Mouse (Mus musculus) 3134 (cell line): Measurements from ENCODE around the gene Gm21304.
"Not testable (repeated sequence)": the region's sequence is repeated elsewhere in the genome, so short reads cannot be mapped to it uniquely, and the experiment has no call there.

Experiments
- DNase-seq: peaks from one replicate; pipeline ENCODE4 v3.0.0-alpha.2; 2011; ENCODE audit warnings: low spot score; ENCODE audit not compliant: insufficient read length; ENCODE audit errors: extremely low read depth

The Gm21304 gene

GRCm38 (mm10) chr10:104168215-104168614 lies at the start of gene Gm21304:
TSS of gene Gm21304 (plus strand) at chr10:104168515.
- DNase-seq, result not testable (repeated sequence)

DNA sequence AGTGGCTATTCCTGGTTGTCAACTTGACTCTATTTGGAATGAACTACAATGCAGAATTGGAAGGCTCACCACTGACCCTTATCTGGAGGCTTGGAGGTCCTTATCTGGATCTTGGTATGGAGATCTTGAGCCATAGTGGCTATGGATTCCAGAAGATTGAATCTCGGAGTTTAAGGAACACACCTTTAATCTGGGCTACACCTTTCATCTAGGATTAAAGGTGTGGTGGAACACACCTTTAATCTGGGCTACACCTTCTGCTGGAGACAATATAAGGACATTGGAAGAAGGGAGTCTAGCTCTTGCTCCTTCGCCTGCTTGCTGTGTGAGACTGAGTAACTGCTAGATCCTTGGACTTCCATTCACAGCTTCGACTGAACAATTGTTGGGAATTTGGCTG lies 25.6 kb upstream of the Gm21304 start, which contains the start of gene Gm21293:
Gene Gm21293 (plus strand): TSS at position 301 of the 400 bp plus-strand sequence.
- DNase-seq, result not testable (repeated sequence)

GRCm38 (mm10) chr10:104151197-104151596 lies 17.1 kb upstream of the Gm21304 start, which contains the start of gene Gm6763:
TSS of gene Gm6763 (plus strand) at chr10:104151497.
- not testable (repeated sequence) for DNase-seq

GRCm38 (mm10) chr10:104159706-104160105 lies 8.6 kb upstream of the Gm21304 start, which contains the start of gene Gm8764:
TSS of gene Gm8764 (plus strand) at chr10:104160006.
- DNase-seq, result not testable (repeated sequence)

DNA sequence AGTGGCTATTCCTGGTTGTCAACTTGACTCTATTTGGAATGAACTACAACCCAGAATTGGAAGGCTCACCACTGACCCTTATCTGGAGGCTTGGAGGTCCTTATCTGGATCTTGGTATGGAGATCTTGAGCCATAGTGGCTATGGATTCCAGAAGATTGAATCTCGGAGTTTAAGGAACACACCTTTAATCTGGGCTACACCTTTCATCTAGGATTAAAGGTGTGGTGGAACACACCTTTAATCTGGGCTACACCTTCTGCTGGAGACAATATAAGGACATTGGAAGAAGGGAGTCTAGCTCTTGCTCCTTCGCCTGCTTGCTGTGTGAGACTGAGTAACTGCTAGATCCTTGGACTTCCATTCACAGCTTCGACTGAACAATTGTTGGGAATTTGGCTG lies 8.4 kb downstream of the Gm21304 start, which contains the start of gene Gm21312:
Gene Gm21312 (plus strand): TSS at position 301 of the 400 bp plus-strand sequence.
- DNase-seq, result not testable (repeated sequence)

- DNase-seq, result not testable (repeated sequence)
These were observed 16.9 kb downstream of the Gm21304 start, which contains the start of gene Gm20765 for GRCm38 (mm10) chr10:104185233-104185632. TSS of gene Gm20765 (plus strand) at chr10:104185533.

DNA sequence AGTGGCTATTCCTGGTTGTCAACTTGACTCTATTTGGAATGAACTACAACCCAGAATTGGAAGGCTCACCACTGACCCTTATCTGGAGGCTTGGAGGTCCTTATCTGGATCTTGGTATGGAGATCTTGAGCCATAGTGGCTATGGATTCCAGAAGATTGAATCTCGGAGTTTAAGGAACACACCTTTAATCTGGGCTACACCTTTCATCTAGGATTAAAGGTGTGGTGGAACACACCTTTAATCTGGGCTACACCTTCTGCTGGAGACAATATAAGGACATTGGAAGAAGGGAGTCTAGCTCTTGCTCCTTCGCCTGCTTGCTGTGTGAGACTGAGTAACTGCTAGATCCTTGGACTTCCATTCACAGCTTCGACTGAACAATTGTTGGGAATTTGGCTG lies 25.4 kb downstream of the Gm21304 start, which contains the start of gene Gm4340:
Gene Gm4340 (plus strand): TSS at position 301 of the 400 bp plus-strand sequence.
- DNase-seq, result not testable (repeated sequence)

- no peak for DNase-seq
These were observed 41.3 kb downstream of the Gm21304 start for GRCm38 (mm10) chr10:104209655-104210054.

DNA sequence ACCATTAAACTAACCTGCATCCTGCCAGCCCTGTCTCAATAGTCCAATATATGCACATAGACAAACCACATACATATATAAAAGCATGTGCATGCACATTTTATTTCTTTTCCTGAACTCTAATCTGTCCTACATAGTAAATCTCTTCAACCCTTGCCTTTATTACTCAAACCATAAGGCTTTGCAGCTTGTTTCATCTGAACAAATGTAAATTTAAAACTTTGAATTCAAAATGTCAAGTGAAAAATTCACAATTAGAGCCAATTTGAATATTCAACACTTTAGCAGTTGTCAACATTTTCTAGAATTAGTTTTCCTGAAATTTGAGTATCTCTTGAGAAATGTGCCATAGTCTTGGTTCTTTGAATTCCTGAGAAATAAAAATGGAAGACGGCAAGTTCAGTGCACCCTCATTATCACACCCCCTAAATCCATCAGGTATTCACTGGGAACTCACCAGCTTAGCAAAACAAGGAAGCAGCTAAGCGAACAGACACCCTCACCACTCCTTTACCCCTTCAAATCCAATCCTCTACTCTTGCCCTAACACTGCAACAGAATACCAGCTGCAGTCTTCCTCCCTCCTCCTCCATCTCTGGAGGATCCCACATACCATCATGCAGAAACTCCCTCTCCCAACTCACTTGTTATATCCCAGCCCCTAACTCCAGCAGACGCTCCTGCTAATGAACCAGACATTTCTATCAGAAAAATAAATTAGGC lies 42.1 kb downstream of the Gm21304 start:
- DNase-seq, result no peak

DNA sequence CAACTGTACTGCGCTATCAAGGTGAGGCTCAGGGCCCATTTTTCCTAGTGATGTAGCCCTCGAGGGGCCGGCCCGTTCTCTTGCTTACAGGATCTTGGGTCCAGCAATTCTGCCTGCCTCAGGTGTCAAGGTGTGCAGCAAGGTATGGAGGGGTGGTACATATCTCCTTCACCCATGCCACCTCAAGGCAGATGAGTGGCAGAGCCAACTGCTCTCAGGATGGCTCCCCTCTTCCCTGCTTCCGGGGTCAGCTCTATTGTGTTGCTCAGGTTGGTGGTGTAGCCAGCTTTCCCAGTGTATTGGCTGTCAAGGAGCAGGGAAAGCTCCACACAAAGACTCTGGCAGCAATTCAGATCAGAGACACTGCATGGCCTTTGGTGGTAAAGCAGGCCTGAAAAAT lies 46.2 kb downstream of the Gm21304 start:
- DNase-seq, result no peak
